Mouse (Mus musculus) MEL-GATA-1-ER (cell line): ENCODE measurements around the gene Pla2g1b.
A peak's percentile ranks its signal among the peaks of the same experiment; 100 is the strongest.
"Not testable (repeated sequence)": the region's sequence is repeated elsewhere in the genome, so short reads cannot be mapped to it uniquely, and the experiment has no call there.

Source experiments
- DNase-seq: peaks from one replicate; pipeline ENCODE4 v3.0.0-alpha.2; 2012; ENCODE audit warnings: low read depth; ENCODE audit errors: extremely low read depth

Gene Pla2g1b

GRCm38 (mm10) chr5:115465642-115466420 is at the start of gene Pla2g1b:
Gene Pla2g1b (plus strand): TSS chr5:115466262.
- peak; percentile 65 for DNase-seq

DNA sequence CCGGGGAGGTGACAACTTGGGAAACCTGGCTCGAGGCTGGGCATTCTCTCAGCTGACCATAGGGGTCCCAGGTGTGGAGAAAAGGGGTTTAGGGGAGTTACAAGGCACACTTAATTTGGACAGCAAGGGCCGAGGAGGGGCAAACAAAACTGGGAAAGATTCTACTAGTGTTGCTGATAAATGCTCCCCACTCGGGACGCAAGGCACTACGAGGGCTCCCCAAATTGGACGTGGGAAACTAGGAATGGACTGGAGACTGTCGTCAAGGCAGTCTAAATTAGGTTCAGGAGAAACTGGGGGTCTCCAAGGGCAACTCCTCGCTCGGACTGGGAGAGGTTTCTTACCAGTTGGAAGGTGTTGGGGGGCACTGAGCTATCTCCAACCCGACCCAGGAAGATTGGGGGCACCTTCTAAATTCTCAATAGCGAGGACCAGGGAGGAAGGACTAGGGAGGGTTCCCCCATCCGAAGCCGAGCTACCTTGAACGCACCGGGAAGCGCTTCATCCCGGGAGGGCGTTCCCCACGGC is 37.2 kb upstream of the Pla2g1b start:
- DNase-seq = no peak

GRCm38 (mm10) chr5:115429359-115430186 is 36.5 kb upstream of the Pla2g1b start, which contains the start of gene Msi1:
Gene Msi1 (plus strand): TSS chr5:115429599.
- DNase-seq = no peak

- DNase-seq = no peak
These were observed 35.7 kb upstream of the Pla2g1b start for GRCm38 (mm10) chr5:115430187-115430960.

- no peak for DNase-seq
These were observed 34.8 kb upstream of the Pla2g1b start for GRCm38 (mm10) chr5:115431061-115431897.

GRCm38 (mm10) chr5:115431898-115432259 is 34.2 kb upstream of the Pla2g1b start:
- no peak for DNase-seq

DNA sequence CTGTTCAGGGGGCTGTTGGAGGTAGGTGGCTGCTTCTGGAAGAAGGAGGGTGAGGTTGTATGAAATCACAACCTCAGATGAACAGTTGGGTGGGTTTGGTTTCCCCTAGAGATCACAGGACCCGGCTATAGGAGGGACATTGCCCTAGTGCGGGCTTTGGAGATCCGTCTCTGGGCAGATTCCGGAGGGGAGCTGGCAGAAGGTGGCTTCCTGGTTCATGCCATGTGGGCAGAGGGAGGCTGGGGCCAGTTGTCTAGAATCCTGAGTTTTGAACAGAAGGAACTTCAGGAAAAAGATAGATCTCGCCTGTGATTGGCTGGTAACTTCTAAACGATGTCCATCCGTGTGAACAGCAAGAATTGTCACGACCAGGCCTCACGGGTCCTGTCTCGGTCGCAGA is 33.7 kb upstream of the Pla2g1b start:
- no peak for DNase-seq

- no peak for DNase-seq
These were observed 32.9 kb upstream of the Pla2g1b start for GRCm38 (mm10) chr5:115433191-115433590.

GRCm38 (mm10) chr5:115434280-115434852 is 31.7 kb upstream of the Pla2g1b start:
- DNase-seq = no peak

- no peak for DNase-seq
These were observed 31.0 kb upstream of the Pla2g1b start for GRCm38 (mm10) chr5:115434853-115435754.

GRCm38 (mm10) chr5:115435755-115436379 is 30.2 kb upstream of the Pla2g1b start:
- DNase-seq = no peak

- no peak for DNase-seq
These were observed 29.5 kb upstream of the Pla2g1b start for GRCm38 (mm10) chr5:115436421-115437124.

DNA sequence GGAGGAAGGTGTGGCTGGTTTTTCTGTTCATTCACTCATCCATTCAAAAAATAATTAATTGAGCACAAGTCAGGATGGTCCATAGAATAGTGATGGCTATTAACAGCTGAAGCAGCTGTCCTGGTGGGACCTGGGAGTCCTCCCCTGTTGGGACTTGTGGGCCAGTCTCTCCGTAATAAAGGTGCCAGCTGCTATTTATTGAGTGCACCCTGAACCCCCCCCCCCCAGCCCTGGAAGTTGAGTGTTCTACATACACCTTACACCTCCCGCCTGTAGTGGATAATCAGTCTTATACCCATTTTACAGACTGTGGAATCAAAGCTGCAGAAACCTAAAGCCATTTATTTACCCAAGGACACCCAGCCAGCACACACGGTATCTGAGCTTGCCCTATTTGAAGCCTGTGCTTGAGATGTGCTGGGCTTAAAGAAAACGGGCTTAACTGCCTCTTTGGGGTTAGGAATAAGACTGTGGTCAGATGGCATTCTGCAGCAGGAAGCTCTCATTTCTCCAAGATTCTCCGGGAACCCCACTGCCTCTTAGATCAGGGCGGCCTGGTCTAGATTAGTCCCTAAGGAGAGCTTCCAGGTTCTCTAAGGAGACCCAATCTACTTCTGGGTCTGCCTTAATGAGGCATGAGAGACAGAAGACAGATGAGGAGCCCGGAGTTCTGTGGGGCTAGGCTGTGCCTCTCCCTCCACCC is 28.7 kb upstream of the Pla2g1b start:
- no peak for DNase-seq

DNA sequence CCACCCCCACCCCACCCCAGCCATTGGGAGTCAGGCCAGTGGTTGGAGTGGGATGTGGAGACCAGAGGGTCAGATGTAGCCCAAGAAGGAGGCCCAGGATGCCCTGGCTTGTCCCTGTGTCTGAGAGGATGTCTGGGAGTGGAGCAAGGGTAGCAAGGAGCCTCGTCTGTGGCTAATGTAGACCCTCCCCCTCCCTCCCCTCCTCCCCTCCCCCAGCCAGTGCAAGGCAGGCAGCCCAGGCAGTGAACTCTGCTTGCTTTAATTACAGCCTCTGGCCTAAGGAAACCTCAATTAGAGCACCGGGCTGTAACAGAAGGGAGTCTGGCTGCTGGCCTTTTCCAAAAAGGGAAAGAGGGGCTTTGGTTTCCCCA is 28.1 kb upstream of the Pla2g1b start:
- no peak for DNase-seq

GRCm38 (mm10) chr5:115438667-115439066 is 27.4 kb upstream of the Pla2g1b start:
- DNase-seq = no peak

DNA sequence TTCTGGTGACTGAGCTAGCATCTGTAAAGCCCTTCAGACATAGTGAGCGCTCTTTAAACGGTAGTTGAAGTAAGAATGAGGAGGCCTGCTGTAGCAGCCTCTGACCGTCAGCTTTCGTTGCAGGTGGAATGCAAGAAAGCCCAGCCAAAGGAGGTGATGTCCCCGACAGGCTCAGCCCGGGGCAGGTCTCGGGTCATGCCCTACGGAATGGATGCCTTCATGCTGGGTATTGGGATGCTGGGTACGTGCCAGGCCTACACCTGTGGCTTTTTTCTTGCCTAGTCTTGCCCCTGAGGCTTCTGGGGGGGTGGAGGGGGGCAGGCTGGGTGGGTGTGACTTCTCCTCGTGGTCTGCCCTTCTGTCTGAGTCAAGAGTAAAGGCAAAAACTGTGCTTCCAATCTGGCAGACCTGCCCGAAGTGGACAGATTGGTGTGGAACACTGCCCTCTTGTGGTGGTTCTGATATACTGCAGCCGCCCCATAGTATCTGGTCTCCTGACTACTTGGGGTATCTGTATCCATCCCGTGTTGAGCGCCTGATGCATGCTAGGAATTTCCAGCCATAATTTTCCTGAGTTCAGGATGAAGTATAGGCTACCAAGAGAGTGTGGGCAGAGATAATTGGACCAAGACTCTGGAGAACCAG is 24.7 kb upstream of the Pla2g1b start:
- peak; percentile 36 for DNase-seq

GRCm38 (mm10) chr5:115442663-115443062 is 23.4 kb upstream of the Pla2g1b start:
- not testable (repeated sequence) for DNase-seq
